Mouse (Mus musculus): Measurements from ENCODE around the gene Cav3.

Gene Cav3

DNA sequence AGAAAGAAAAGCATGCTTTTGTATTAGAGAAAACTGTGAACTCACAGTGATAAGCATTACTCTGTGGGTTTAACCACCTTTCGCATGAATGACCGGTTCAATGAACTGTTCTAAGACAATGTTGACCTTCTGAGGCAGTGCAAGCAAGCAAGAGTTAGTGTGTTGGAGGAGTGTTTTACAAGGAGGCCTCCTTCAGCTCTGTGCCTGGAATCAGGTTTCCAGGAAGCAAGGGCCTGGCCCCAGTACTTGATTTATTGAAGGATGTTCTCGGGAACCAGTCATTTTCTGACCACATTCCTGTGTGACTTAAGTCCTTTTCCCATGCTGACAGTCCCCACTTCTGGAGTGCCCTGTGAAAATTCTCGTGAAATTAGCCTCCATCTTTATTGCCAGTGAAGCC, 35.9 kb downstream of the Cav3 start:
- no peak for DNase-seq

DNA sequence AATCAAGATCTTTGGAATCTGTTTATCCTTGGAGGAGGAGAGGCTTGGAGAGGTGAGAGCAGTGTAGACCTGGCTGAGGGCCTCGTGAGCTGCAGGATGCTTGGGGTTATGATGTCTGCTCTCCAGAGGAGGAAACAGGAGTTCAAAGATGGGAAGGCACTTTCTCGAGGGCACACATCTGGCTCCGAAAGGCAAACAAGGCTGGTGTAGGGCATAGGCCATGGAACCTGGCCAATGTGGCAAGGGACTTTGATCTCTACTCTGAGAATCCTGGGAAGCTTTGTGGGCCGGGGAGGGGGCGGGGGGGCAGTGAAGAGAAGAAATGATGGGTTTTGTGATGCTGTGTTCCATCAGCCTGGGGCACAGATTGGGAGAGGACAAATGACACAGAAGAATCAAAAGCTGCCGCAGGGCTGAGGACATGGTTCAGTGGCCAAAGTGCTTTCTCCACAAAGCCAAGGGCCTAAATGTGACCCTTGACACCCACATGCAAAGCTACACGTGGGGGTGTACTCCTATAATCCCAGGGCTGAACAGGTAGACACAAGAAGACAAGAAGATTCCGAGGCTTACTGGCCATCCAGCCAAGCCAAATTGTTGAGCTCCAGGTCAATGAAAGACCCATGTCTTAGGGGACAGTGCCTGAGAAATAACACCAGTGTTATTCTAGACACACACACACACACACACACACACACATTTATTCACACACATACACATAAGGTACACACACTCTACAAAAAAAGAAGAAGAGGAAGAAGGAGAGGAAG, 37.2 kb downstream of the Cav3 start:
- DNase-seq = no peak

DNA sequence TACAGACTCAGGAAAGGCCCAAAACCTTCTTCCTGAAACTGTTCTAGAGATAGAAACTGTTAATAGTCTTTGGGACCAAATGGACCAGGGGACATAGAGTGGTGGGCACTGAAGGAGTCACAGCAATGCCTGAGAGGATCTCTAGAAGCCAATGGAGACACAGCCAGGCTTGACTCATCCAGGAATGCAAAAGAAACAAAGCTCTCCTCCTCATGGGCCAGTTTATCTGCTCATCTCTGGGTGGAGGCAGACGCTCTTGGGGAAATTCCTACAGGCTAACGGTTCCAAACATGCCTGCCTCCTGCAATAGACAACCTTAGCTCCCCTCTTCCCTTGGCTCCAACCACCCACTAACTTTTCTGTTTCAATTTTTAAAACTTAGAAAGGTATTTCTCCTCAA, 38.2 kb downstream of the Cav3 start:
- no peak for DNase-seq

DNA sequence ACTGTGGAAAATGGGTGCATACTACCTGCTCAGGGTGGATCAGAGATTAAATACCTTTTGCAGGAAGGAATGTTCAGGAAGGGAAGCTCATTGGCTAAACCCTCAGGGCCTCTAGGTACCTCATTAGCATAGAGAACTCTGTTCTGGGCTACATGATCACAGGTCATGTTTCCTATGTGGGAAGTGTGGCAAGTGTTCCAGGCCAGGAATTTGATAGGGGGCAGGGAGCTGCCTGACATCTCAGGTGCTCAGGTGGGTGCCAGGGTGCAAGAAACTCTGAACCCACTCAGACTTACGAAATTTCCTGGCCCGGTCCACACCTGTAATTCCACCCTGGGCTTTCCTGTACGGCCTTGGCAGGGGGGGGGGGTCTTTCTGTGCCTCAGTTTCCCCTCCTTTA, 39.4 kb downstream of the Cav3 start:
- DNase-seq = no peak

DNA sequence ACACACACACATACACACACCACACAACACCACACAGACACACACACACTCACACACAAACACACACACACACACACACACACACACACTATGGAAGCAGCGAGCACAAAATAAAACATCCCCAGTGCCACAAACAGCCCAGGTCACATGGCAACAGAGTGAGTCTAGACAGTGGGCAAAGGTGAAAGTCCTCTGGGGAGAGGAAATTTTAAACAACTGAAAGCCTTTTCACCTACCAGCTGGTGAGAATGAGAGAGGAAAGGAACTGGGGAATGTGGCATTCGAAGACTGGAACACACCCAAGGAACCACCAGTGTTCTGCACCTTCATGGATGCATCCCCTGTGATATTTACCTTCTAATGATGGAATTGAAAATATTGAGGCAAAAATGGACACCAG, 40.2 kb downstream of the Cav3 start:
- no peak for DNase-seq

DNA sequence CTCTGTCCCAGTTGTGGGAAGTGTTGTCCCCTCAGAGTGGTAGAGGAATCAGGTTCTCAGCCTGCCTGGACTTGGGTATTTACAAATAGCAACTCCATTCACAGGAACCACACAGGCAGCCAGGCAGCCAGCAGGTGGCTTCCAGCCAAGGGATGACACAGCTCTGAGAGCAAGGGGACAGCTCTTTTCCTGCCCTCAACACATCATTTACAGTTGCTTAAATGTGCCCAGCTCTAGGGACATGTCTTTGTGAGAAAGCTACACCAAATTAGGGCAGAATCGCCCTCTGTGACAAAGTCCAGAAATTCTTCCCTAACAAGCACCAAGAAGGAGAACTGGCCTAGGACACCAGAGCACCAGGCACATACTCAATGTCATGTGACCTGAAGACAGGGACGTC, 41.9 kb downstream of the Cav3 start:
- DNase-seq = peak; percentile 83 to 84

DNA sequence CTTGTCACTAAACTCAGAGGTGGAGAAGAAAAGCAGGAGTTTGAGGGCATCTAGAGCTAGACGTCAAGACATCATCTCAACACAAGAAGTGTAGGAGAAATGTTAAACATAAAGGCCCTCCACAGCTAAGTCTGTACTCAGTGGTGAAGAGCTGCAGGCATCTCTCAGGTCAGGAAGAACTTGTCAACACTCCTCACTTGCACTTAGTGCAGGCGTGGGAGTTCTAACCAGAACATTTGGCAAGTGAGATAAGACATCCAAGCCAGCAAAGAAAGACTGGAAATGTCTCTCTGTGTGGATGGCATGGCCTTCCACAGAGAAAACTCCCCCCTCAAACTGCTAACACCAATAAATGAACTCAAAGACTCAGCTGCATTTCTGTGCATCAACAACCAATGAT, 48.3 kb downstream of the Cav3 start:
- DNase-seq = no peak

DNA sequence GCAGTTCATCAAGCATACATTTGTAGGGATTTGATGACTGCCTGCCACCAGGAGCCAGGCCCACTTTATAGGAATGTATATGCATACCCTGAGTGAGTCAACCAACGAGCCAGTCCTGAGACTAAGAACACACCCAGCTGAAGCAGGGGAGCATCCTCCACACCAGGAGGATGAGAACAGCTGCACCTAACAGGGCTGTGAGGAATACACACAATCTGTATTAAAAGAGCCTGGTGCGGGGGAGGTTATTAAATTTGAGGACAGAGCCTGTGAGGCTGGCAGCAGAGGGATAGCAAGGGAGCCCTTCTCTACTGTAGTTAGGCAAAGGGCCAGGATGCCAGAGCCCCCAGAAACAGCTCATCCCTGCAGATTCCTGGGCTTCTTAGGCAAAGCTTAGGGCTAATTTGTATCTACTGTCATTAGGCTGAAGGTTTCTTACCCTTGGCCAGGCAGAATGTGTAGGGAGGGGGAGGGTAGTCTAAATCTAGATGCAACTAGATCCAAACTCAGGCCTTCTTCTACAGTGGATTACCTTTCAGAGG, 50.4 kb downstream of the Cav3 start:
- DNase-seq = no peak

DNA sequence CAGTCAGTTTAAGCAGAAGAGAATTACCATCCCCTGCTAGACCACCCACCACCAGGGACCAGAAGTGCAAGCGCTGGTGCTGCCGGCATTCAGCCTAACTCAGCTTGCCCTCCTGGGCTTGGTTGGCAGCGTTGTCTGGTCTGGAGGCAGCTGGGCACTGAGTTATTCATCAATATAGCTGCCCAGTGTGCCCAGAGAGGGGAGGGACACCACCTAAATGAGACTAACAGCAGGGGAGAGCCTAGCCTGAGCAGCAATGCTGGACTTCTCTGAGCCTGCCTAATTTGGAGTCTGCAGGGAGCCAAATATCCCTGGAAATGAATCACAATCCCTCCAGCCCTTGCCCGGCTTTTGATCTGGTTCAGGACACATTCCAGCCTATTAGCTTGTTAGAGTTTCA, 51.0 kb downstream of the Cav3 start:
- peak; percentile 46 to 48 for DNase-seq

DNA sequence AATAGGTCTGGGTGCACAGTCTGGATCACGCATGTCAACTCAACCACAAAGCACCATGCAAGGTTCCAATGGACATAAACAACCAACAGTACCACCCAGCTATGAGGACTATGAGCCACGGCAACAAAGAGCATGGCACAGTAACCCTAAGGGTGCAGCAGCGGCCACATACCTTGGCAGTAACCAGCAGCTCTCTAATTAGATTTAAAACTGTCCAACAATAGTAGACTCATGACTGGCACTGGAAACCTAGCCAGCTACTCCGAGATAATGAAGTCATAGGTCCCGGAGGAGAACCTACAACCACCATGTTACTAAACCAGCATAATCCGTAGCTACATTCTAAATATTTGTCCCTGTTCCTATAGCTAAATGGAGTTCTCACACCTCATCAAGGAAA, 55.3 kb downstream of the Cav3 start:
- no peak for DNase-seq

DNA sequence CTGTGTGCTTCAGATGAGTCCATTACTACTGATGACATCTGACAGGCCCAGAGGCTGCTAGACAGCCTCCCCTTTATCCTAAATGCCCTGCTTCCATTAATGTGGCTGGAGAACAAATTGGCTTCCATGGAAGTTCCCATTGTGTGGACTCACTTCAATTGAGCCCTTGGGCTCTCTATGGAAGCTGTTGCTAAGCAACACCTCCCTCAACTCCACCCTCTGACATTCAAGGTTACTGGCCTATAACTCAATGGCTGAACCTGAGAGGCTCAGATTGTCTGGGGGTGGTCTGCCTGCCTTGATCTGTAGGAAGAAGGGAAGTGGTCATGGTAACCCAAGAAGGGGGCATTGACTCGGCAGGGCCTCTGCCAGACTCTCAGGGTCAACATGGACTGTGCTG, 57.2 kb downstream of the Cav3 start:
- DNase-seq = no peak

DNA sequence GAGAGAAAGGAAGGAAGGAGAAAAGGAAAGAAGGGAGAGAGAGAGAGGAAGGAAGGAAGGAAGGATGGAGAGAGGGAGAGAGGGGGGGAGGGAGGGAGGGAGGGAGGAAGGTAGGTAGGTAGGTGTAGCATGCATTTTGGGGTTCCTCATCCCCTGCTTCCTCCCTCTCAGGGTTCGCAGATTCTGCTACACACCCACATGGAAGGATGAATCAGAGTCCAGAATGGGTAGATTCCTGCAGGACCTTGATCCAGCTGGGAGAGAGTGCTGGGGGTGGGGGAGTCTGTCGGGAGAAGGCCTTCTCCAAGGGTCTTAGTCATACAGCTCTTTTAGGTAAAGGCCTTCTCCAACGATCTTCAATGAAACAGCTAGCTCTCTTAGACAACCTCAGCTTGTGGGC, 58.3 kb downstream of the Cav3 start:
- no peak for DNase-seq

DNA sequence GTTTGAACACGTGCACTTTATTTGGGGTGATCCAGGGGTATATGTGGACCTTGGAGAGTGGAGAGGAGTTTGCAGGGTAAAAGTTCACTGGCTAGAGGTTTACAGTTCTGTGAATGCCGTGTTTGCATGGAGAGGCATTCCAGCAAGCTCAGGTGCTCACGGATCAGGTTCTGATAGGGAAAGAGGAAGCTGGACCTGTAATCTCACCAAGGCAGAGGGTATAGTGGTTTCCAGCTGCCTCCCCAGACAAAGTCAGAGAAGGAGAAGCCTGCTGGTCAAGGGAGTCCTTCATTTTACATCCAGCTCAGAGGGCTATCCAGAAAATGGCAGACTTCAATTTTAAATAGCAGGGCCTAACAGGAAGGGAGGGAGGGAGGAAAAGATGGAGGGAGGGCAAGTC, 58.7 kb downstream of the Cav3 start:
- DNase-seq = no peak
